Mouse (Mus musculus): ENCODE results near the gene Olfr1255. TPM values are rescaled to one million over a fixed set of nuclear protein-coding genes. Genes with fewer than 3 reads are reported as not detected.

The Olfr1255 gene
- not detected in 2 replicates for polyA plus RNA-seq (2016; fragmentation: Nextera tagmentation; extraction: Ambion mirVana)

DNA sequence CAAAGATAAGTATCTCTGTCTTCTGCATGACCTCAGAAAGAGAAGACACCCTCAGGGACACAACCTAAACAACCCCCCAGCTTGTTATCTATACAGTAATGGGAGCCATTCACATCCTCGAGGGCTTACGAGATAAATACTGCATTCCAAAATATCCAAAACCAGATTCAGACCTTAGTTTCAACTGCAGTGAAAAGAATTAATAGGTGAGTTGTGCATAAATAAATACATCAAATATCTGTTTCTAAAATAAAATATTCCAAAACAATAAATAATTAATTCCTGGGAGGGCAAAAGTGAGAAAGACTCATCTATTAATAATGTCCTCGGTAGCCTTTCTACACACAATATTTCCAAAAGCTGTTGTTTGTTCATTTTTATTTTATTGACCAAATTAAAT lies at the start of gene Olfr1255:
Gene Olfr1255, plus strand, starts transcription at position 301 of the 400 bp plus-strand sequence.
- H3K36me3 ChIP-seq: no peaks in the 10 kb centered on the region
- H3K9me3 ChIP-seq (replicated peaks): no peaks in the 10 kb centered on the region
- no peaks in the 10 kb centered on the region for H3K27me3 ChIP-seq (ENCODE audit: low read depth, poor library complexity, severe bottlenecking)
- no peak within 1 kb of the TSS for H3K4me3 ChIP-seq
- no peak for DNase-seq (ENCODE audit: low spot score)
- no peaks in the 10 kb centered on the region for H3K4me1 ChIP-seq
- WGBS: 95% methylated on average over 3 of the region's 3 CpGs
- no peak within 1 kb of the TSS for H3K27ac ChIP-seq

DNA sequence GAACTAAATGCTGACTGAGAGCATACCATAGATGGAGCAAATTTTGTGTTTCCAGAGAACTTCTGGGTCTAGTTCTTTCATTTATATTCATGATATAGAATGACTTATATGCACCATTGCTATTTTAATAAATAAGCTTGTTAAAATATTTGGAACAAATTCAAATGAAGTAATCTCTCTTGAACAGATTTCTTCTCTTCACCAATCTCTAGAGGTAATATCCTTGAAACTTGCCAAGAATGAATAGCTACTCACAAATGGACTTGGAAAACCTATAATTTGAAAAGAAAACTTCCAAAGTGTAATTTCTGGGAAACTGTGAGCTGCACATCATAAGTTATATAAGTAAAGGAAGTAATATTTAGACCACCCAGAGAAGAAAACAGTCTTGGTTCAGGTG lies 18.3 kb upstream of the Olfr1255 start, which contains the start of gene Olfr1254:
Gene Olfr1254, minus strand, starts transcription at position 101 of the 400 bp plus-strand sequence.
- Histone ChIP-seq H3K36me3 (no peaks in the 10 kb centered on the region), H3K27me3 (ENCODE audit: low read depth, poor library complexity, severe bottlenecking) (no peaks in the 10 kb centered on the region), H3K9me3 (replicated peaks) (no peaks in the 10 kb centered on the region), H3K27ac (no peak within 1 kb of the TSS), H3K4me1 (no peaks in the 10 kb centered on the region), H3K4me3 (no peak within 1 kb of the TSS)
- DNase-seq (ENCODE audit: low spot score): no peak

DNA sequence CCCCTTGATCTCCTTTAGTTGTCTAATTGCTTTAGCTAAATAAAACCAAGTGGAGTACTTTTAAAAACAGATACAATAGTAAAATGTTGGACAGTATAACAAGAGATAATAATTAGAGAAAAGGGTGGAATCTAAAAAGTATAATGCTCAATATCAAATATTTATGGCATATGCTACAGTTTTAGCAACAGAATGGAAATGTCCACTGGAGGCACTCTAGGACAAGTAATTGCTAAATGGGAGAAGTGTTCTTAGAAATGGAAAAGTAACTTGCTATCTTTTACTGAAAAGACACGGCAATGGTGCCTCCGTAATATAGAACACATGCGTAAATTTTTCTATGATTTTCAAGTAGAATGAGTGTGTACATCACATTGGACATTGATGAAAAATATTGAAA lies 12.3 kb upstream of the Olfr1255 start:
- no peak overlapping the region for H3K4me3 ChIP-seq
- H3K36me3 ChIP-seq: no peaks in the 10 kb centered on the region
- no peaks in the 10 kb centered on the region for H3K27me3 ChIP-seq (ENCODE audit: low read depth, poor library complexity, severe bottlenecking)
- H3K4me1 ChIP-seq: no peaks in the 10 kb centered on the region
- 96% methylated on average over 3 of the region's 3 CpGs for WGBS
- no peaks in the 10 kb centered on the region for H3K9me3 ChIP-seq (replicated peaks)
- no peak for DNase-seq (ENCODE audit: low spot score)
- H3K27ac ChIP-seq: no peak overlapping the region

DNA sequence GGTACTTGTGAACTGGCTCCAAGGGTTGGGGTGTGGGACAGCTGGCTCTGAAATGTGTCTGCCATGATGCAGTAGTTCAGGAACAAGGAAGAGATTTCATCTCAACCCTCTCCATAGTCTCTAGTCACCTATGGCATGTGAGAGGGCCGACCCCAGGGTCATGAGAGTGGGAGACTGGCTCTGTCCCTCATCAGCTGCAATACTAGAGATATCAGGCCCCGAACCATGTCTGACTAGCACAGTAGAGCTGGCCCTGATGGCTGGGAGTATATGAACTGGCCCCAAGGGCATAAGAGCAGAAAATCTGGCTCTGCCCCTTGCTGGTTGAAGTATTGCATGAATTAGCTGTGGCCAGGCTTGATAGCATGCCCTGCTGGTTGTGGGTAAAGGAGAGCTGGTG lies 1.1 kb upstream of the Olfr1255 start:
- no peaks in the 10 kb centered on the region for H3K4me1 ChIP-seq
- no peaks in the 10 kb centered on the region for H3K27me3 ChIP-seq (ENCODE audit: low read depth, poor library complexity, severe bottlenecking)
- H3K9me3 ChIP-seq (replicated peaks): no peaks in the 10 kb centered on the region
- H3K36me3 ChIP-seq: no peaks in the 10 kb centered on the region
- H3K4me3 ChIP-seq: no peak overlapping the region
- no peak for DNase-seq (ENCODE audit: low spot score)
- 81% methylated on average over 2 of the region's 2 CpGs for WGBS
- H3K27ac ChIP-seq: no peak overlapping the region

DNA sequence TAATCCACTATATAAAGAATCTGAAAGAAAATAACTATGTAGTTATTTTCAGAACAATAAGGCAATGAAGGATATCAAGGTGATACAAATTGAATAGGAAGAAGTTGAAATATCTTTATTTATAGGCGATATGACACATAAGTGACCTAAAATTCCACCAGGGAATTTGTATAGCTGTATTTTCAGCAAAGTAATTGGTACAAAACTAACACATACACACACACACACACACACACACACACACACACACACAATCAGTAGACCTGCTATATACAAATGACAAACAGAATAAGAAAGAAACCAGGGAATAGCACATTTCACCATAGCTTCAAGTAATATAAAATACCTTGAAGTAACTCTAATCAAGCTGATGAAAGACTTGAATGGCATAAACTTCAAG lies 8.4 kb downstream of the Olfr1255 start:
- no peak for DNase-seq (ENCODE audit: low spot score)
- H3K27me3 ChIP-seq (ENCODE audit: low read depth, poor library complexity, severe bottlenecking): no peaks in the 10 kb centered on the region
- no peaks in the 10 kb centered on the region for H3K36me3 ChIP-seq
- H3K9me3 ChIP-seq (replicated peaks): no peaks in the 10 kb centered on the region
- no peak overlapping the region for H3K4me3 ChIP-seq
- no peaks in the 10 kb centered on the region for H3K4me1 ChIP-seq
- 100% methylated on average over 1 of the region's 1 CpGs for WGBS
- H3K27ac ChIP-seq: no peak overlapping the region

DNA sequence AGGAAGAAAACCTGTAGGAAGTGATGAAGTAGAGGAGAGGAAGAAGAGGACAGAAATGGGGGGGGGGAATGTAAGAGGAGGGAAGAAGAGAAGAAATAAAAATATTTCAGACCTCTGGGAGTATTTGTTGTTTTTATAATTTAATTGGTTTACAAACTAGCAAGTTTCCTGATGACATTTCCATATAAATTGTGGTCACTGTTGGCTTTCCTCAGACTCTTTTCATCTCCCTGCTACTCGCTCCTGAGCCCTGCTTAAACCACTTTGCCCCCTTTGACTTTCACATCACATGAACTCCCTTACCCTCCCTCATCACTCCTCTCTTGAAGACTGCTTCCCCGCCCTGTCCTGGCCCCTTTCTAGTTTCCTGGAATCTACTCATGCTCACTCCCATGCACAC lies 29.6 kb downstream of the Olfr1255 start, which contains the start of gene Olfr1256:
Gene Olfr1256, minus strand, starts transcription at position 101 of the 400 bp plus-strand sequence.
- WGBS: 66% methylated on average over 2 of the region's 2 CpGs
- Histone ChIP-seq H3K4me1 (no peaks in the 10 kb centered on the region), H3K27ac (no peak within 1 kb of the TSS), H3K27me3 (ENCODE audit: low read depth, poor library complexity, severe bottlenecking) (no peaks in the 10 kb centered on the region), H3K9me3 (replicated peaks) (no peaks in the 10 kb centered on the region), H3K36me3 (no peaks in the 10 kb centered on the region), H3K4me3 (no peak within 1 kb of the TSS)
- no peak for DNase-seq (ENCODE audit: low spot score)

DNA sequence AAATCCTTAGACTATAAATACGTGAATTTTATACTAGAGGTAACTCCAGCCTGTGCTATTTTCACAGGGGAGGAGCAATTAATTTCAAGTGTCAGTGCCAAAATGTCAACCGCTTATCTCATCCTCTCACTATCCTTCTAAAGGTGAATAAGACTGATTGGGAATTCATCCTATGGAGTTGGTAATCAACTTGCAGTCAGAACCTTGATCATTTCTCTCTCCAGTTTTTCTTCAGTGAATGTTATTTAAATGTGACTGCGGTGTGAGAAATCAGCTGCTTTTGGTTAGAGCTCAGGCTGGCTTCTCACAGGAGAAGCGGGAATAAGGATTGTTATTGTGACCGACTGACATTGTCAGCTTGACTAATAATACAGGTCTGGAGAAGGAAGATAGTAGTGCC lies 36.3 kb downstream of the Olfr1255 start, which contains the start of gene Olfr48:
Gene Olfr48, minus strand, starts transcription at position 101 of the 400 bp plus-strand sequence.
- H3K9me3 ChIP-seq (replicated peaks): no peaks in the 10 kb centered on the region
- WGBS: 94% methylated on average over 5 of the region's 5 CpGs
- no peak within 1 kb of the TSS for H3K27ac ChIP-seq
- no peak within 1 kb of the TSS for H3K4me3 ChIP-seq
- H3K4me1 ChIP-seq: no peaks in the 10 kb centered on the region
- DNase-seq (ENCODE audit: low spot score): no peak
- no peaks in the 10 kb centered on the region for H3K36me3 ChIP-seq
- no peaks in the 10 kb centered on the region for H3K27me3 ChIP-seq (ENCODE audit: low read depth, poor library complexity, severe bottlenecking)

DNA sequence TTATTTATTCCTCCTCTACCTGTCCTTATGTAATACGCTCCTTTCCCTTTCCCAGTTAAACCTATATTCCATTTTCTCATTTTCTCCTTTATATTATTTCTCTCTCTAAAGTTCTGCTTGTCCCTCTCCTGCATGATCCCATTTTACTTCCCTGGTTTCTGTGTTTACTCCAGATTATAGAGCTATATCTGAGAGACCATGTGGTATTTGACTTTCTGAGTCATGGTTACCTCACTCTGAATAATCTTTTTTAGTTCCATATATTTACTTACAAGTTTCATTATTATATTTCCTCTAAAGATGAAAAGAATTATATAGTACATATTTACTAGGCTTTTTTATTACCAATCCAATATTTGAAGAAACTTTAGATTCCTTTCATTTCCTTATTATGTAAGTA lies 37.4 kb downstream of the Olfr1255 start:
- DNase-seq (ENCODE audit: low spot score): no peak
- Histone ChIP-seq H3K9me3 (replicated peaks) (no peaks in the 10 kb centered on the region), H3K27me3 (ENCODE audit: low read depth, poor library complexity, severe bottlenecking) (no peaks in the 10 kb centered on the region), H3K36me3 (no peaks in the 10 kb centered on the region), H3K27ac (no peak overlapping the region), H3K4me3 (no peak overlapping the region), H3K4me1 (no peaks in the 10 kb centered on the region)
- 100% methylated on average over 1 of the region's 1 CpGs for WGBS

Other genes with a start within 250 kb of the Olfr1255 start
- gene Olfr1245, start 233.6 kb upstream of the Olfr1255 start, polyA plus RNA-seq (2016; fragmentation: Nextera tagmentation; extraction: Ambion mirVana): not detected in 2 replicates
- gene Olfr1246, start 218.9 kb upstream of the Olfr1255 start, polyA plus RNA-seq (2016; fragmentation: Nextera tagmentation; extraction: Ambion mirVana): not detected in 2 replicates
- not detected in 2 replicates for gene Olfr1247, start 197.9 kb upstream of the Olfr1255 start, polyA plus RNA-seq (2016; fragmentation: Nextera tagmentation; extraction: Ambion mirVana)
- not detected in 2 replicates for gene Olfr1248, start 193.8 kb upstream of the Olfr1255 start, polyA plus RNA-seq (2016; fragmentation: Nextera tagmentation; extraction: Ambion mirVana)
- gene Olfr1249, start 177.1 kb upstream of the Olfr1255 start, polyA plus RNA-seq (2016; fragmentation: Nextera tagmentation; extraction: Ambion mirVana): not detected in 2 replicates
- gene Olfr1250, start 150.6 kb upstream of the Olfr1255 start, polyA plus RNA-seq (2016; fragmentation: Nextera tagmentation; extraction: Ambion mirVana): not detected in 2 replicates
- gene Olfr1251, start 140.1 kb upstream of the Olfr1255 start, polyA plus RNA-seq (2016; fragmentation: Nextera tagmentation; extraction: Ambion mirVana): not detected in 2 replicates
- gene Olfr1252, start 87.0 kb upstream of the Olfr1255 start, polyA plus RNA-seq (2016; fragmentation: Nextera tagmentation; extraction: Ambion mirVana): not detected in 2 replicates
- gene Olfr1253, start 55.0 kb upstream of the Olfr1255 start, polyA plus RNA-seq (2016; fragmentation: Nextera tagmentation; extraction: Ambion mirVana): not detected in 2 replicates
- gene Olfr1254, start 18.4 kb upstream of the Olfr1255 start, polyA plus RNA-seq (2016; fragmentation: Nextera tagmentation; extraction: Ambion mirVana): not detected in 2 replicates
- gene Olfr1256, start 29.5 kb downstream of the Olfr1255 start, polyA plus RNA-seq (2016; fragmentation: Nextera tagmentation; extraction: Ambion mirVana): not detected in 2 replicates
- not detected in 2 replicates for gene Olfr48, start 36.2 kb downstream of the Olfr1255 start, polyA plus RNA-seq (2016; fragmentation: Nextera tagmentation; extraction: Ambion mirVana)
- not detected in 2 replicates for gene Olfr1257, start 66.4 kb downstream of the Olfr1255 start, polyA plus RNA-seq (2016; fragmentation: Nextera tagmentation; extraction: Ambion mirVana)
- gene Olfr1258, start 115.3 kb downstream of the Olfr1255 start, polyA plus RNA-seq (2016; fragmentation: Nextera tagmentation; extraction: Ambion mirVana): not detected in 2 replicates
- not detected in 2 replicates for gene Olfr1259, start 136.6 kb downstream of the Olfr1255 start, polyA plus RNA-seq (2016; fragmentation: Nextera tagmentation; extraction: Ambion mirVana)
- not detected in 2 replicates for gene Olfr1260, start 162.3 kb downstream of the Olfr1255 start, polyA plus RNA-seq (2016; fragmentation: Nextera tagmentation; extraction: Ambion mirVana)
- not detected in 2 replicates for gene Olfr1261, start 179.2 kb downstream of the Olfr1255 start, polyA plus RNA-seq (2016; fragmentation: Nextera tagmentation; extraction: Ambion mirVana)
- gene Olfr1262, start 188.1 kb downstream of the Olfr1255 start, polyA plus RNA-seq (2016; fragmentation: Nextera tagmentation; extraction: Ambion mirVana): not detected in 2 replicates
- gene Olfr1263, start 200.1 kb downstream of the Olfr1255 start, polyA plus RNA-seq (2016; fragmentation: Nextera tagmentation; extraction: Ambion mirVana): not detected in 2 replicates
- gene Olfr1264, start 213.5 kb downstream of the Olfr1255 start, polyA plus RNA-seq (2016; fragmentation: Nextera tagmentation; extraction: Ambion mirVana): not detected in 2 replicates
- gene Olfr1265, start 223.3 kb downstream of the Olfr1255 start, polyA plus RNA-seq (2016; fragmentation: Nextera tagmentation; extraction: Ambion mirVana): not detected in 2 replicates